Mouse (Mus musculus): Measurements from ENCODE around the gene Gal3st2. TPM values are rescaled to one million over a fixed set of nuclear protein-coding genes. Genes with fewer than 3 reads are reported as not detected.
"Not testable (repeated sequence)": the region's sequence is repeated elsewhere in the genome, so short reads cannot be mapped to it uniquely, and the experiment has no call there.

Gene Gal3st2
- polyA plus RNA-seq, 1 experiment from 2014 or later = not detected

- not testable (repeated sequence) for DNase-seq (ENCODE audit: low spot score); H3K27ac ChIP-seq (replicated peaks; ENCODE audit: low read depth, low read length); H3K4me3 ChIP-seq (ENCODE audit: low read depth, low read length); H3K4me2 ChIP-seq (ENCODE audit: low read depth, low read length); H3K9me3 ChIP-seq (replicated peaks; ENCODE audit: control insufficient read depth, low read length); H3K9ac ChIP-seq (replicated peaks; ENCODE audit: low read length); H3K27me3 ChIP-seq (ENCODE audit: control insufficient read depth, insufficient read depth, low read length); H3K4me1 ChIP-seq (ENCODE audit: control insufficient read depth, insufficient read depth, low read length); ATAC-seq (replicated peaks; ENCODE audit: insufficient number of reproducible peaks, low FRiP score, low TSS enrichment, low read depth); H3K36me3 ChIP-seq (replicated peaks; ENCODE audit: control insufficient read depth, insufficient read depth, low read depth, low read length)
- 94% methylated on average over 6 of the region's 8 CpGs for WGBS
Observed at GRCm38 (mm10) chr1:93838569-93838968, 22.5 kb upstream of the Gal3st2 start.

GRCm38 (mm10) chr1:93845766-93846366 is 15.2 kb upstream of the Gal3st2 start:
- H3K4me1 ChIP-seq (ENCODE audit: control insufficient read depth, insufficient read depth, low read length); H3K27ac ChIP-seq (replicated peaks; ENCODE audit: low read depth, low read length); H3K9me3 ChIP-seq (replicated peaks; ENCODE audit: control insufficient read depth, low read length); DNase-seq (ENCODE audit: low spot score); H3K4me2 ChIP-seq (ENCODE audit: low read depth, low read length); ATAC-seq (replicated peaks; ENCODE audit: insufficient number of reproducible peaks, low FRiP score, low TSS enrichment, low read depth); H3K4me3 ChIP-seq (ENCODE audit: low read depth, low read length); H3K27me3 ChIP-seq (ENCODE audit: control insufficient read depth, insufficient read depth, low read length); H3K9ac ChIP-seq (replicated peaks; ENCODE audit: low read length); H3K36me3 ChIP-seq (replicated peaks; ENCODE audit: control insufficient read depth, insufficient read depth, low read depth, low read length): not testable (repeated sequence)
- 70% methylated on average over 1 of the region's 3 CpGs for WGBS

GRCm38 (mm10) chr1:93855790-93856189 is 5.3 kb upstream of the Gal3st2 start:
- DNase-seq (ENCODE audit: low spot score); H3K4me3 ChIP-seq (ENCODE audit: low read depth, low read length); H3K4me2 ChIP-seq (ENCODE audit: low read depth, low read length); H3K36me3 ChIP-seq (replicated peaks; ENCODE audit: control insufficient read depth, insufficient read depth, low read depth, low read length); H3K27ac ChIP-seq (replicated peaks; ENCODE audit: low read depth, low read length); H3K9me3 ChIP-seq (replicated peaks; ENCODE audit: control insufficient read depth, low read length); H3K9ac ChIP-seq (replicated peaks; ENCODE audit: low read length); H3K4me1 ChIP-seq (ENCODE audit: control insufficient read depth, insufficient read depth, low read length); ATAC-seq (replicated peaks; ENCODE audit: insufficient number of reproducible peaks, low FRiP score, low TSS enrichment, low read depth); H3K27me3 ChIP-seq (ENCODE audit: control insufficient read depth, insufficient read depth, low read length): not testable (repeated sequence)
- WGBS = 97% methylated on average over 4 of the region's 4 CpGs

GRCm38 (mm10) chr1:93857370-93857769 is 3.7 kb upstream of the Gal3st2 start:
- Histone ChIP-seq H3K9ac (replicated peaks; ENCODE audit: low read length) (no peak overlapping the region), H3K4me2 (ENCODE audit: low read depth, low read length) (no peak overlapping the region), H3K4me3 (ENCODE audit: low read depth, low read length) (no peak overlapping the region), H3K36me3 (replicated peaks; ENCODE audit: control insufficient read depth, insufficient read depth, low read depth, low read length) (no peaks in the 10 kb centered on the region), H3K9me3 (replicated peaks; ENCODE audit: control insufficient read depth, low read length) (no peaks in the 10 kb centered on the region), H3K27ac (replicated peaks; ENCODE audit: low read depth, low read length) (no peak overlapping the region), H3K4me1 (ENCODE audit: control insufficient read depth, insufficient read depth, low read length) (no peaks in the 10 kb centered on the region), H3K27me3 (ENCODE audit: control insufficient read depth, insufficient read depth, low read length) (no peaks in the 10 kb centered on the region)
- WGBS = 90% methylated on average over 6 of the region's 6 CpGs
- ATAC-seq (replicated peaks; ENCODE audit: insufficient number of reproducible peaks, low FRiP score, low TSS enrichment, low read depth) (no peak), DNase-seq (ENCODE audit: low spot score) (no peak)

- H3K36me3 ChIP-seq (replicated peaks; ENCODE audit: control insufficient read depth, insufficient read depth, low read depth, low read length) = no peaks in the 10 kb centered on the region
- no peak for ATAC-seq (replicated peaks; ENCODE audit: insufficient number of reproducible peaks, low FRiP score, low TSS enrichment, low read depth)
- WGBS = 88% methylated on average over 3 of the region's 3 CpGs
Observed at GRCm38 (mm10) chr1:93857991-93858390, 3.1 kb upstream of the Gal3st2 start.

GRCm38 (mm10) chr1:93859619-93860018 is 1.5 kb upstream of the Gal3st2 start:
- Histone ChIP-seq H3K4me2 (ENCODE audit: low read depth, low read length) (no peak overlapping the region), H3K27me3 (ENCODE audit: control insufficient read depth, insufficient read depth, low read length) (no peaks in the 10 kb centered on the region)

More at GRCm38 (mm10) chr1:93857991-93858390, 3.1 kb upstream of the Gal3st2 start:
- no peak overlapping the region for H3K4me3 ChIP-seq (ENCODE audit: low read depth, low read length)
- no peaks in the 10 kb centered on the region for H3K27me3 ChIP-seq (ENCODE audit: control insufficient read depth, insufficient read depth, low read length)
- H3K4me2 ChIP-seq (ENCODE audit: low read depth, low read length) = no peak overlapping the region
- no peaks in the 10 kb centered on the region for H3K4me1 ChIP-seq (ENCODE audit: control insufficient read depth, insufficient read depth, low read length)
- H3K9me3 ChIP-seq (replicated peaks; ENCODE audit: control insufficient read depth, low read length) = no peaks in the 10 kb centered on the region
- H3K9ac ChIP-seq (replicated peaks; ENCODE audit: low read length) = no peak overlapping the region
- no peak for DNase-seq (ENCODE audit: low spot score)
- no peak overlapping the region for H3K27ac ChIP-seq (replicated peaks; ENCODE audit: low read depth, low read length)

GRCm38 (mm10) chr1:93871594-93872105 is 10.5 kb downstream of the Gal3st2 start:
- H3K9me3 ChIP-seq (replicated peaks; ENCODE audit: control insufficient read depth, low read length); H3K9ac ChIP-seq (replicated peaks; ENCODE audit: low read length); ATAC-seq (replicated peaks; ENCODE audit: insufficient number of reproducible peaks, low FRiP score, low TSS enrichment, low read depth); DNase-seq (ENCODE audit: low spot score); H3K4me1 ChIP-seq (ENCODE audit: control insufficient read depth, insufficient read depth, low read length); H3K27me3 ChIP-seq (ENCODE audit: control insufficient read depth, insufficient read depth, low read length); H3K4me2 ChIP-seq (ENCODE audit: low read depth, low read length); H3K36me3 ChIP-seq (replicated peaks; ENCODE audit: control insufficient read depth, insufficient read depth, low read depth, low read length); H3K27ac ChIP-seq (replicated peaks; ENCODE audit: low read depth, low read length); H3K4me3 ChIP-seq (ENCODE audit: low read depth, low read length): not testable (repeated sequence)
- WGBS = 60% methylated on average over 1 of the region's 1 CpGs

More at GRCm38 (mm10) chr1:93859619-93860018, 1.5 kb upstream of the Gal3st2 start:
- no peak overlapping the region for H3K4me3 ChIP-seq (ENCODE audit: low read depth, low read length)
- no peak for DNase-seq (ENCODE audit: low spot score)
- H3K27ac ChIP-seq (replicated peaks; ENCODE audit: low read depth, low read length) = no peak overlapping the region
- H3K9ac ChIP-seq (replicated peaks; ENCODE audit: low read length) = no peak overlapping the region
- no peaks in the 10 kb centered on the region for H3K9me3 ChIP-seq (replicated peaks; ENCODE audit: control insufficient read depth, low read length)
- no peaks in the 10 kb centered on the region for H3K36me3 ChIP-seq (replicated peaks; ENCODE audit: control insufficient read depth, insufficient read depth, low read depth, low read length)
- ATAC-seq (replicated peaks; ENCODE audit: insufficient number of reproducible peaks, low FRiP score, low TSS enrichment, low read depth) = no peak
- no peaks in the 10 kb centered on the region for H3K4me1 ChIP-seq (ENCODE audit: control insufficient read depth, insufficient read depth, low read length)

GRCm38 (mm10) chr1:93874405-93874804 is 13.3 kb downstream of the Gal3st2 start:
- not testable (repeated sequence) for H3K4me1 ChIP-seq (ENCODE audit: control insufficient read depth, insufficient read depth, low read length); H3K4me2 ChIP-seq (ENCODE audit: low read depth, low read length); DNase-seq (ENCODE audit: low spot score); H3K36me3 ChIP-seq (replicated peaks; ENCODE audit: control insufficient read depth, insufficient read depth, low read depth, low read length); H3K9me3 ChIP-seq (replicated peaks; ENCODE audit: control insufficient read depth, low read length); H3K27me3 ChIP-seq (ENCODE audit: control insufficient read depth, insufficient read depth, low read length); H3K9ac ChIP-seq (replicated peaks; ENCODE audit: low read length); H3K4me3 ChIP-seq (ENCODE audit: low read depth, low read length); H3K27ac ChIP-seq (replicated peaks; ENCODE audit: low read depth, low read length)
- WGBS = 95% methylated on average over 10 of the region's 22 CpGs
- 0 out of 2 replicates have a peak, but pooled peaks have one; percentile 54 for ATAC-seq (replicated peaks; ENCODE audit: insufficient number of reproducible peaks, low FRiP score, low TSS enrichment, low read depth)

Measured in embryonic facial prominence, embryonic 11.5 days (tissue).